8 mouse cellular contexts compared by ENCODE assay signal in genomic region chr14:123661091-123661491, GRCm38 (mm10). TPM values are rescaled to one million over a fixed set of nuclear protein-coding genes. Genes with fewer than 3 reads are reported as not detected.
DNase-seq lines count a peak whose midpoint lies in the region; ATAC-seq and TF ChIP-seq lines count a peak whose summit lies in the region.

No protein-coding gene starts in this region.

- ATAC-seq in embryonic facial prominence, embryonic 12.5 days (ENCODE audit: insufficient number of reproducible peaks, insufficient read depth, low FRiP score, low TSS enrichment): peak; percentile 77; the same call in 1 of the 2 replicates
- peak; percentile 89 for ATAC-seq in kidney, embryonic 15.5 days (replicated peaks; ENCODE audit: low FRiP score)
- 0 out of 2 replicates have a peak, but pooled peaks have one; percentile 31 for ATAC-seq in liver, embryonic 14.5 days (ENCODE audit: insufficient read depth)

- H3K9me3 ChIP-seq in embryonic facial prominence, embryonic 12.5 days: no peaks in the 10 kb centered on the region
- H3K9me3 ChIP-seq in kidney, embryonic 15.5 days (replicated peaks): no peaks in the 10 kb centered on the region
- no peaks in the 10 kb centered on the region for H3K9me3 ChIP-seq in liver, embryonic 14.5 days (ENCODE audit: control insufficient read depth, low read length)

- DNase-seq in NIH3T3 (ENCODE audit: low read depth): peak; percentile 69
- peak; percentile 38 to 51 for DNase-seq in adrenal gland, postnatal 36 days
- peak; percentile 20 to 31 for DNase-seq in heart, adult 9 months (ENCODE audit: low spot score in 2 of 2)
- no peak for DNase-seq in liver, embryonic 14.5 days (ENCODE audit: low read depth in 3 of 3, low spot score in 3 of 3)
- DNase-seq in right cerebral cortex, postnatal 36 days (ENCODE audit: low spot score in 2 of 2): peak; percentile 6 to 8
- no peak for DNase-seq in T-cell, adult 2 months (ENCODE audit: low spot score)

- H3K36me3 ChIP-seq in embryonic facial prominence, embryonic 12.5 days: no peaks in the 10 kb centered on the region
- no peaks in the 10 kb centered on the region for H3K36me3 ChIP-seq in kidney, embryonic 15.5 days
- no peaks in the 10 kb centered on the region for H3K36me3 ChIP-seq in liver, embryonic 14.5 days (replicated peaks; ENCODE audit: control insufficient read depth, insufficient read depth, low read depth)

- TF ChIP-seq EP300 in liver, embryonic 14.5 days (IDR thresholded peaks at IDR 0.05; ENCODE audit: low read depth): no peak

- TF ChIP-seq CTCF in liver, embryonic 14.5 days (IDR thresholded peaks at IDR 0.05; ENCODE audit: low read depth): peak; percentile 50

- no peaks in the 10 kb centered on the region for H3K27me3 ChIP-seq in embryonic facial prominence, embryonic 12.5 days
- no peaks in the 10 kb centered on the region for H3K27me3 ChIP-seq in kidney, embryonic 15.5 days
- H3K27me3 ChIP-seq in liver, embryonic 14.5 days (ENCODE audit: control insufficient read depth, insufficient read depth, low read length): no peaks in the 10 kb centered on the region

- no peak overlapping the region for H3K27ac ChIP-seq in embryonic facial prominence, embryonic 12.5 days
- H3K27ac ChIP-seq in kidney, embryonic 15.5 days: no peak overlapping the region
- H3K27ac ChIP-seq in liver, embryonic 14.5 days: no peak overlapping the region

- peaks cover 11% of the 10 kb centered on the region; the same call in 1 of the 2 replicates for H3K4me1 ChIP-seq in embryonic facial prominence, embryonic 12.5 days
- H3K4me1 ChIP-seq in kidney, embryonic 15.5 days: peaks cover 4% of the 10 kb centered on the region; the same call in 1 of the 2 replicates
- H3K4me1 ChIP-seq in liver, embryonic 14.5 days (replicated peaks; ENCODE audit: control insufficient read depth in 2 of 2, insufficient read depth in 2 of 2, low read length in 1 of 2): no peaks in the 10 kb centered on the region

- H3K9ac ChIP-seq in embryonic facial prominence, embryonic 12.5 days: no peak overlapping the region
- H3K9ac ChIP-seq in kidney, embryonic 15.5 days: no peak overlapping the region
- no peak overlapping the region for H3K9ac ChIP-seq in liver, embryonic 14.5 days (replicated peaks)

- H3K4me3 ChIP-seq in embryonic facial prominence, embryonic 12.5 days: no peak overlapping the region
- H3K4me3 ChIP-seq in kidney, embryonic 15.5 days (replicated peaks): no peak overlapping the region
- no peak overlapping the region for H3K4me3 ChIP-seq in liver, embryonic 14.5 days (ENCODE audit: insufficient read depth in 1 of 2, low read depth in 2 of 2, low read length in 2 of 2)

- H3K4me2 ChIP-seq in embryonic facial prominence, embryonic 12.5 days (replicated peaks): peak overlapping the region; percentile 36
- peak overlapping the region; percentile 27 for H3K4me2 ChIP-seq in kidney, embryonic 15.5 days
- H3K4me2 ChIP-seq in liver, embryonic 14.5 days (ENCODE audit: low read depth): no peak overlapping the region

- 26% methylated on average over 20 of the region's 20 CpGs for WGBS in embryonic facial prominence, embryonic 12.5 days
- 23% methylated on average over 20 of the region's 20 CpGs for WGBS in kidney, embryonic 15.5 days
- WGBS in liver, embryonic 14.5 days (ENCODE audit: insufficient replicate concordance): 18% methylated on average over 19 of the region's 20 CpGs

RNA-seq across cellular contexts. Expression of gene Itgbl1, which starts 1.3 kb away (rescaled TPM):
- total RNA-seq in adrenal gland, postnatal 36 days (2021): 1 to 10 TPM; 1.9 to 3.7 TPM
- 0.88 and 1.2 TPM in 2 replicates for polyA plus RNA-seq in embryonic facial prominence, embryonic 12.5 days (2016; fragmentation: Nextera tagmentation; extraction: Ambion mirVana)
- 0.26 and 0.34 TPM in 2 replicates for polyA plus RNA-seq in kidney, embryonic 15.5 days (2015; fragmentation: Nextera tagmentation; extraction: Ambion mirVana)
- polyA plus RNA-seq in liver, embryonic 14.5 days (2012; rRNA removed): 0.01 TPM in 1 of 2 replicates, not detected in the other
- polyA plus RNA-seq in liver, embryonic 14.5 days (2014; fragmentation: Nextera tagmentation; extraction: Ambion mirVana): not detected in 2 replicates

RNA-seq across cellular contexts. Expression of gene Nalcn, which starts 34.1 kb away (rescaled TPM):
- total RNA-seq in adrenal gland, postnatal 36 days (2021): 1 to 10 TPM; 4.3 to 4.6 TPM
- 1.6 and 2.1 TPM in 2 replicates for polyA plus RNA-seq in embryonic facial prominence, embryonic 12.5 days (2016; fragmentation: Nextera tagmentation; extraction: Ambion mirVana)
- 0.27 and 0.32 TPM in 2 replicates for polyA plus RNA-seq in kidney, embryonic 15.5 days (2015; fragmentation: Nextera tagmentation; extraction: Ambion mirVana)
- polyA plus RNA-seq in liver, embryonic 14.5 days (2012; rRNA removed): under 0.01 TPM in 1 of 2 replicates, not detected in the other
- polyA plus RNA-seq in liver, embryonic 14.5 days (2014; fragmentation: Nextera tagmentation; extraction: Ambion mirVana): not detected in 2 replicates

Comparison
In these comparisons a context has a peak if more than half of its experiments do, and no peak if none do; other contexts are left out.
1. DNase-seq: peak in NIH3T3 (single experiment), adrenal gland, postnatal 36 days (2 of 2), heart, adult 9 months (2 of 2) and right cerebral cortex, postnatal 36 days (2 of 2); none in liver, embryonic 14.5 days (0 of 3) and T-cell, adult 2 months (single experiment).
2. ATAC-seq: peak in every context shown above with its lines; median percentile 89 in kidney, embryonic 15.5 days; 77 in embryonic facial prominence, embryonic 12.5 days; 31 in liver, embryonic 14.5 days.